Mouse (Mus musculus): ENCODE data around the gene Gm3952. TPM values are rescaled to one million over a fixed set of nuclear protein-coding genes. Genes with fewer than 3 reads are reported as not detected.

Gm3952 gene
- not detected in 2 replicates for polyA plus RNA-seq (2012; rRNA removed)

GRCm38 (mm10) chr8:128798594-128798993 lies at the start of gene Gm3952:
TSS of gene Gm3952 (minus strand) at chr8:128798694.
- Histone ChIP-seq H3K4me3 (ENCODE audit: low read depth, low read length) (no peak within 1 kb of the TSS), H3K27ac (ENCODE audit: insufficient read depth, low read depth, low read length) (no peak within 1 kb of the TSS), H3K4me1 (ENCODE audit: control insufficient read depth, insufficient read depth, insufficient read length, low read length) (no peaks in the 10 kb centered on the region), H3K36me3 (ENCODE audit: control insufficient read depth, insufficient read depth, low read length) (no peaks in the 10 kb centered on the region), H3K27me3 (ENCODE audit: control insufficient read depth, insufficient read depth, low read length) (no peaks in the 10 kb centered on the region)
- WGBS = 67% methylated on average over 1 of the region's 1 CpGs
- TF ChIP-seq POLR2A (IDR thresholded peaks at IDR 0.05; ENCODE audit: low read depth, low read length) = no peak
- TF ChIP-seq CTCF (IDR thresholded peaks at IDR 0.05; ENCODE audit: extremely low read depth, insufficient read length, insufficient replicate concordance, low read depth, low read length) = no peak

- TF ChIP-seq POLR2A (IDR thresholded peaks at IDR 0.05; ENCODE audit: low read depth, low read length) (no peak), CTCF (IDR thresholded peaks at IDR 0.05; ENCODE audit: extremely low read depth, insufficient read length, insufficient replicate concordance, low read depth, low read length) (no peak)
- no peak overlapping the region for H3K27ac ChIP-seq (ENCODE audit: insufficient read depth, low read depth, low read length)
- no peaks in the 10 kb centered on the region for H3K27me3 ChIP-seq (ENCODE audit: control insufficient read depth, insufficient read depth, low read length)
- 40% methylated on average over 5 of the region's 5 CpGs for WGBS
- H3K36me3 ChIP-seq (ENCODE audit: control insufficient read depth, insufficient read depth, low read length) = no peaks in the 10 kb centered on the region
- H3K4me1 ChIP-seq (ENCODE audit: control insufficient read depth, insufficient read depth, insufficient read length, low read length) = no peaks in the 10 kb centered on the region
- H3K4me3 ChIP-seq (ENCODE audit: low read depth, low read length) = no peak overlapping the region
Measured at GRCm38 (mm10) chr8:128843749-128844148, 45.3 kb upstream of the Gm3952 start.

- 63% methylated on average over 4 of the region's 4 CpGs for WGBS
- Histone ChIP-seq H3K27me3 (ENCODE audit: control insufficient read depth, insufficient read depth, low read length) (no peaks in the 10 kb centered on the region), H3K4me1 (ENCODE audit: control insufficient read depth, insufficient read depth, insufficient read length, low read length) (no peaks in the 10 kb centered on the region), H3K36me3 (ENCODE audit: control insufficient read depth, insufficient read depth, low read length) (no peaks in the 10 kb centered on the region), H3K27ac (ENCODE audit: insufficient read depth, low read depth, low read length) (no peak overlapping the region), H3K4me3 (ENCODE audit: low read depth, low read length) (no peak overlapping the region)
- no peak for TF ChIP-seq CTCF (IDR thresholded peaks at IDR 0.05; ENCODE audit: extremely low read depth, insufficient read length, insufficient replicate concordance, low read depth, low read length)
- TF ChIP-seq POLR2A (IDR thresholded peaks at IDR 0.05; ENCODE audit: low read depth, low read length) = no peak
Measured at GRCm38 (mm10) chr8:128812521-128812920, 14.0 kb upstream of the Gm3952 start.

GRCm38 (mm10) chr8:128735692-128736091 lies 62.8 kb downstream of the Gm3952 start:
- no peak overlapping the region for H3K4me3 ChIP-seq (ENCODE audit: low read depth, low read length)
- H3K27ac ChIP-seq (ENCODE audit: insufficient read depth, low read depth, low read length) = no peak overlapping the region
- peaks cover 31% of the 10 kb centered on the region for H3K36me3 ChIP-seq (ENCODE audit: control insufficient read depth, insufficient read depth, low read length)
- H3K4me1 ChIP-seq (ENCODE audit: control insufficient read depth, insufficient read depth, insufficient read length, low read length) = no peaks in the 10 kb centered on the region
- no peak for TF ChIP-seq CTCF (IDR thresholded peaks at IDR 0.05; ENCODE audit: extremely low read depth, insufficient read length, insufficient replicate concordance, low read depth, low read length)
- no peak for TF ChIP-seq POLR2A (IDR thresholded peaks at IDR 0.05; ENCODE audit: low read depth, low read length)
- no peaks in the 10 kb centered on the region for H3K27me3 ChIP-seq (ENCODE audit: control insufficient read depth, insufficient read depth, low read length)
- WGBS = 95% methylated on average over 3 of the region's 3 CpGs

DNA sequence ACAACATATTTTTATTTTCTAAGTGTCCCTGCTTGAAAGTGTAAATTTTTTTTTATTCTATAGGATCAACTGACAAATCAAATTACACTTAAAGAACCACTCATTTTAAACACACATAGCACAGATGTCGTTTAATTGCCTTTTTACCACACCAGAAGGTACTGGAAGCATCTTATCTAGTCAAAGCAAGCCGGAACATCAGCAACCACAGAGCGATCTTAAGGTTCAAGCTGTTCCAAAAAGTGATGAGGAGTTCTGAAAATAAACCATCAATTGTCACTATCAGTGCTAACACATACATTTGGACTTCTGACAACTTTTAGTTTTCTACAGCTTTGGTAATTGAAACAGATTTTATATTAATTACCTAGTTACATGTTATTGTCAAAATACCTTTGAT lies 64.4 kb downstream of the Gm3952 start:
- H3K27ac ChIP-seq (ENCODE audit: insufficient read depth, low read depth, low read length) = no peak overlapping the region
- peaks cover 36% of the 10 kb centered on the region for H3K36me3 ChIP-seq (ENCODE audit: control insufficient read depth, insufficient read depth, low read length)
- WGBS = 92% methylated on average over 3 of the region's 3 CpGs

DNA sequence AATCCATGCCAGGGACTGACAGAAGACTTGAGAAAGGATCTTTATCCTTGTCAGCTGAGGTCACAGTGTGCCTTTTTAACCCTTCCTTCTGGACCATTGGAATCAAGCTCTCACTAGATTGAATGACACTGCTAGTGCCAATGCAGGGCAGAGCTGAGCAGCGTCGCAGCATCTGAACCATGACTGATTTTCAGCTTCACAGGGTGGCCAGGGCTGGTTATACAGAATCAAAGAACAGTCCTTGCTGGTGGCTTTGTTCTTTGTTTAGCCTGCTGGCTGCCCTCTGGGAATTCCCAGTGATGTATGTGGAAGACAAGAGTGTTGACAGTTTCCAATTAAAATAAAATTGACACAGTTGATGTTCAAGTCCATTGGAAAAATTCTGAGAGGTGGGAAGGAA lies 66.2 kb downstream of the Gm3952 start:
- Histone ChIP-seq H3K4me1 (ENCODE audit: control insufficient read depth, insufficient read depth, insufficient read length, low read length) (no peaks in the 10 kb centered on the region), H3K36me3 (ENCODE audit: control insufficient read depth, insufficient read depth, low read length) (peaks cover 43% of the 10 kb centered on the region), H3K27me3 (ENCODE audit: control insufficient read depth, insufficient read depth, low read length) (no peaks in the 10 kb centered on the region), H3K27ac (ENCODE audit: insufficient read depth, low read depth, low read length) (no peak overlapping the region), H3K4me3 (ENCODE audit: low read depth, low read length) (no peak overlapping the region)
- 82% methylated on average over 2 of the region's 2 CpGs for WGBS
- TF ChIP-seq CTCF (IDR thresholded peaks at IDR 0.05; ENCODE audit: extremely low read depth, insufficient read length, insufficient replicate concordance, low read depth, low read length) (no peak), POLR2A (IDR thresholded peaks at IDR 0.05; ENCODE audit: low read depth, low read length) (no peak)

More for the DNA sequence above, 64.4 kb downstream of the Gm3952 start:
- TF ChIP-seq POLR2A (IDR thresholded peaks at IDR 0.05; ENCODE audit: low read depth, low read length) (no peak), CTCF (IDR thresholded peaks at IDR 0.05; ENCODE audit: extremely low read depth, insufficient read length, insufficient replicate concordance, low read depth, low read length) (no peak)
- no peaks in the 10 kb centered on the region for H3K27me3 ChIP-seq (ENCODE audit: control insufficient read depth, insufficient read depth, low read length)
- H3K4me1 ChIP-seq (ENCODE audit: control insufficient read depth, insufficient read depth, insufficient read length, low read length) = no peaks in the 10 kb centered on the region
- H3K4me3 ChIP-seq (ENCODE audit: low read depth, low read length) = no peak overlapping the region

GRCm38 (mm10) chr8:128727213-128727612 lies 71.3 kb downstream of the Gm3952 start:
- H3K4me1 ChIP-seq (ENCODE audit: control insufficient read depth, insufficient read depth, insufficient read length, low read length) = no peaks in the 10 kb centered on the region
- TF ChIP-seq POLR2A (IDR thresholded peaks at IDR 0.05; ENCODE audit: low read depth, low read length) = no peak
- TF ChIP-seq CTCF (IDR thresholded peaks at IDR 0.05; ENCODE audit: extremely low read depth, insufficient read length, insufficient replicate concordance, low read depth, low read length) = no peak
- no peaks in the 10 kb centered on the region for H3K27me3 ChIP-seq (ENCODE audit: control insufficient read depth, insufficient read depth, low read length)
- H3K27ac ChIP-seq (ENCODE audit: insufficient read depth, low read depth, low read length) = no peak overlapping the region
- H3K4me3 ChIP-seq (ENCODE audit: low read depth, low read length) = no peak overlapping the region
- 95% methylated on average over 1 of the region's 1 CpGs for WGBS
- peaks cover 50% of the 10 kb centered on the region for H3K36me3 ChIP-seq (ENCODE audit: control insufficient read depth, insufficient read depth, low read length)

Data from small intestine, adult 2 months (tissue).